Mouse (Mus musculus): ENCODE data around the gene Rptor.
A peak's percentile ranks its signal among the peaks of the same experiment; 100 is the strongest.

The Rptor gene

GRCm38 (mm10) chr11:119847076-119847475 is 244.4 kb downstream of the Rptor start:
- no peak for DNase-seq (ENCODE audit: low read depth, low spot score)

GRCm38 (mm10) chr11:119847569-119847968 is 244.9 kb downstream of the Rptor start:
- DNase-seq (ENCODE audit: low read depth, low spot score), result no peak

GRCm38 (mm10) chr11:119848189-119848588 is 245.5 kb downstream of the Rptor start:
- no peak for DNase-seq (ENCODE audit: low read depth, low spot score)

GRCm38 (mm10) chr11:119855999-119856398 is 253.3 kb downstream of the Rptor start:
- no peak for DNase-seq (ENCODE audit: low read depth, low spot score)

GRCm38 (mm10) chr11:119862523-119863299 is 260.0 kb downstream of the Rptor start:
- no peak for DNase-seq (ENCODE audit: low read depth, low spot score)

GRCm38 (mm10) chr11:119863421-119863821 is 260.7 kb downstream of the Rptor start:
- peak; percentile 32 for DNase-seq (ENCODE audit: low read depth, low spot score)

GRCm38 (mm10) chr11:119866837-119867236 is 264.1 kb downstream of the Rptor start:
- DNase-seq (ENCODE audit: low read depth, low spot score), result no peak

- DNase-seq (ENCODE audit: low read depth, low spot score), result no peak
Observed at GRCm38 (mm10) chr11:119868138-119868537, 265.4 kb downstream of the Rptor start.

- DNase-seq (ENCODE audit: low read depth, low spot score), result no peak
Observed at GRCm38 (mm10) chr11:119868556-119868955, 265.9 kb downstream of the Rptor start.

GRCm38 (mm10) chr11:119871141-119871540 is 268.4 kb downstream of the Rptor start:
- no peak for DNase-seq (ENCODE audit: low read depth, low spot score)

GRCm38 (mm10) chr11:119873643-119874042 is 270.9 kb downstream of the Rptor start:
- no peak for DNase-seq (ENCODE audit: low read depth, low spot score)

GRCm38 (mm10) chr11:119874841-119875240 is 272.1 kb downstream of the Rptor start:
- no peak for DNase-seq (ENCODE audit: low read depth, low spot score)

- DNase-seq (ENCODE audit: low read depth, low spot score), result no peak
Observed at GRCm38 (mm10) chr11:119875685-119876084, 273.0 kb downstream of the Rptor start.

GRCm38 (mm10) chr11:119877124-119877523 is 274.4 kb downstream of the Rptor start:
- DNase-seq (ENCODE audit: low read depth, low spot score), result no peak

- no peak for DNase-seq (ENCODE audit: low read depth, low spot score)
Observed at GRCm38 (mm10) chr11:119879573-119879972, 276.9 kb downstream of the Rptor start.

GRCm38 (mm10) chr11:119883646-119884045 is 280.9 kb downstream of the Rptor start:
- DNase-seq (ENCODE audit: low read depth, low spot score), result no peak

- no peak for DNase-seq (ENCODE audit: low read depth, low spot score)
Observed at GRCm38 (mm10) chr11:119889966-119890365, 287.3 kb downstream of the Rptor start.

- no peak for DNase-seq (ENCODE audit: low read depth, low spot score)
Observed at GRCm38 (mm10) chr11:119891601-119892215, 289.0 kb downstream of the Rptor start.

- DNase-seq (ENCODE audit: low read depth, low spot score), result no peak
Observed at GRCm38 (mm10) chr11:119893667-119894236, 291.0 kb downstream of the Rptor start.

- DNase-seq (ENCODE audit: low read depth, low spot score), result no peak
Observed at GRCm38 (mm10) chr11:119894634-119895033, 291.9 kb downstream of the Rptor start.

- no peak for DNase-seq (ENCODE audit: low read depth, low spot score)
Observed at GRCm38 (mm10) chr11:119897041-119897440, 294.3 kb downstream of the Rptor start.

- no peak for DNase-seq (ENCODE audit: low read depth, low spot score)
Observed at GRCm38 (mm10) chr11:119898976-119899375, 296.3 kb downstream of the Rptor start.

- DNase-seq (ENCODE audit: low read depth, low spot score), result no peak
Observed at GRCm38 (mm10) chr11:119901174-119901573, 298.5 kb downstream of the Rptor start.

Measured in embryo, embryonic 11.5 days (tissue).